Mouse (Mus musculus) heart, adult 2 months (tissue): Measurements from ENCODE around the gene Slc12a1.

Experiments
- CTCF ChIP-seq: fragments of 200-600 bp; IDR thresholded peaks from 2 replicates; pipeline ENCODE4 v1.8.1; 2022; ENCODE audit warnings: antibody characterized with exemption, mild to moderate bottlenecking, moderate library complexity
- EP300 ChIP-seq: fragments of 200-500 bp; IDR thresholded peaks from 2 replicates; pipeline ENCODE4 v1.6.1; 2011; ENCODE audit warnings: low read depth, low read length, control low read depth; ENCODE audit not compliant: insufficient read depth
- POLR2A ChIP-seq: fragments of 200-500 bp; IDR thresholded peaks from 2 replicates; pipeline ENCODE4 v1.6.1; 2011; ENCODE audit warnings: mild to moderate bottlenecking, low read depth, low read length, control low read depth; ENCODE audit not compliant: insufficient read depth

GRCm38 (mm10) chr2:125122288-125122623 lies 30.0 kb upstream of the Slc12a1 start:
- TF ChIP-seq POLR2A (no peak), CTCF (no peak), EP300 (no peak)
